Mouse (Mus musculus): ENCODE measurements around the gene Zgrf1. TPM values are rescaled to one million over a fixed set of nuclear protein-coding genes. Genes with fewer than 3 reads are reported as not detected.
A peak's percentile ranks its signal among the peaks of the same experiment; 100 is the strongest.

Zgrf1 gene
- polyA plus RNA-seq, 2 experiments from 2014 or later: 3.8 to 4.8 TPM

DNA sequence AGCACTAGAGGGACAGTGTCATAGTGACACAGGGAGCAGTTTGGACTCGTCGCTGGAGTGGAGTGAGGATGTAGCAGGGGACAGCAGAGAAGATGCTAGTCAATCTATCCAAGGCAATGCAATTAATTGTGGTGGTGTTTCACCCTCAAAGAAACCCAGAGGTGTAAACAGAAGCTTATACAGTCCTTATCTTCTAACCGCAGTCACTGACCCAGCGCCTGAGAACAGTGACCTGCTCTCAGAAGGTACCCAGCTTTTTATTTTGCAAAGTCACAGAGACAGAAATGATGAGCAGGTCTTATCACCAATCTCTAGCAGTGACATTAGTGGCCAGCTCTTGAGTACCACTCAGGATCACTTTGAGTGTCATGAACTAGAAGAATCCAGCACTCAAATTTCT, 9.7 kb downstream of the Zgrf1 start:
- no peak for ATAC-seq

DNA sequence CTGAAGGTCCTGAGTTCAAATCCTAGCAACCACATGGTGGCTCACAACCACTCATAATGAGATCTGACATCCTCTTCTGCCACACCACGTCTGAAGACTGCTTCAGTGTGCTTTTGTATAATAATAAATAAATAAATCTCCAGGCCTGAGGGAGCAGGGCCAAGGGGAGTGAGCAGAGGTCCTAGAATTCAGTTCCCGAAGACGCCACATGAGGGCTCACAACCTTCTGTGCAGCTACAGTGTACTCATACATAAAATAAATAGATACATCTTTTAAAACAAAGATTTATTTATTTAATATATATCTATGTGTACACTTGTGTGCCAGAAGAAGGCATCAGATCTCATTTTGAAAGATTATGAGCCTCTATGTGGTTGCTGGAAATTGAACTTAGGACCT, 11.8 kb downstream of the Zgrf1 start:
- ATAC-seq: no peak

DNA sequence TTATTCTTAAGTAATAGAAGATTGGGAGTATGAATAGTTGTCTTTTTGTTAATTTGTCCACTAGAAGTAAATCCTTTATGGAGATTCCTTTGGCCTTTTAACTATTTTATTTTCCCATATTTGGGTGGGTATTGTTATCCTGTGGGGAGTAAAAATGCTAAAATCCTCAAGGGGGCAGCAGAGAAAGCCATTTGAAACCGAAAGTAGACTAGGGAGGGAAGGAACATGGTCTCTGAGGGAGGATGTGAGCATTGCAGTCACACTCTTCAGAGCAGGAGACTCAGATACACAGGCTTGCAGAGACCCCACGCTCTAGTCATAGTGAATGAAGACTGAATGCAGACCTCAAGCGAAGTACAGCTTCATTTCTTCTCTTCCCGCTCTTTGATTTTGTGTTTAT, 19.3 kb downstream of the Zgrf1 start:
- peak; percentile 100 for ATAC-seq

DNA sequence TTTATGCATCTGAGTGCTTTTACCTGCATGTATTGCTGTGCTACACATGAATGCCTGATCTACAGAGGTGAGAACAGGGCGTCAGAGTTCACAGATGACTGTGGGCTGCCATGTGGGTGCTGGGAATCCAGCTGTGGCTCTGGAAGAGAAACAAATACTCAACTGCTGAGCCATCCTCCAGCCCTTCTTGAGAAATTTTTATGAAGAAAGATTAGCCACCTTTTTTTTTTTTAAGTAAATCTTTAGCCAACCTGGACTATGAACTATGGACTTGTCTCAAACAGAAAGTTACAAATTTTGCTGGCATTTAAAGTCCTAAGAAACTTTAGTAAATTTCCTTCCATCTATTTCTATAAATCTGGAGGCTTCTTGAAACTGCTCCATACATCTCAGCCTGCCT, 43.8 kb downstream of the Zgrf1 start:
- ATAC-seq: no peak

DNA sequence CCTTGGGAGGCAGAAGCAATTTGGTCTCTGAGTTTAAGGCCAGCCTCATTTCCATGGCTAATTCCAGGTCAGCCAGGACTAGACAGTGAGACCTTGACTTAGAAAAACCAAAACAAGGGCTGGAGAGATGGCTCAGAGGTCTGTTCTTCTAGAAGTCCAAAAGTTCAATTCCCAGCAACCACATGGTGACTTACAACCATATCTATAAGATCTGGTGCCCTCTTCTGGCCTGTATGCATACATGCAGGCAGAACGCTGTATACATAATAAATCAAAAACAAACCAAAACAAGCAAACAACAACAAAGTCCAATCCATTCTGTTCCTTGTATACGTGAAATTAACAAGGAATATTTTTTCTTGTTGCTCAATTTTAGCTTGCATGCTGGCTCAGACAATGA, 54.8 kb downstream of the Zgrf1 start:
- peak; percentile 79 for ATAC-seq

DNA sequence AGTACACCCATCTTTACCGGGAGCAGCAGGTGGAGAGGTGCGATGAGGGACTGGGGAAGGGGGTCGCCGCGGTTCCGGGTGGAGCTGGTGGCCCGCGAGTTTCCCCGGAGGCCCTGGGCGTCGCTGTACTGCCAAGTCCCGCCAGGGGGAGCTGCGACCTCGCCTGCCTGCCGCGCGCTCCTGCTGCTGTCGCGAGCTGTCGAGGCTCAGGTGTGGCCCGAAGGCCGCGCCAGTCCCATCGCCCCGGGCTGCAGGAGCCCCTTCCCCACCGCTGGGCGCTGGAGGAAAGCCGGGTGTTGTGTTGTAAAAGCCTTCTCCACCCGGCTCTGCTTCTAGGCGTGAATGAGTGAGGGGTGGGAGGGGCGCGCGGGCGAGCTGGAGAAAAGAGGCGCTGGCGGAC, 72.0 kb downstream of the Zgrf1 start:
- ATAC-seq: peak; percentile 94

DNA sequence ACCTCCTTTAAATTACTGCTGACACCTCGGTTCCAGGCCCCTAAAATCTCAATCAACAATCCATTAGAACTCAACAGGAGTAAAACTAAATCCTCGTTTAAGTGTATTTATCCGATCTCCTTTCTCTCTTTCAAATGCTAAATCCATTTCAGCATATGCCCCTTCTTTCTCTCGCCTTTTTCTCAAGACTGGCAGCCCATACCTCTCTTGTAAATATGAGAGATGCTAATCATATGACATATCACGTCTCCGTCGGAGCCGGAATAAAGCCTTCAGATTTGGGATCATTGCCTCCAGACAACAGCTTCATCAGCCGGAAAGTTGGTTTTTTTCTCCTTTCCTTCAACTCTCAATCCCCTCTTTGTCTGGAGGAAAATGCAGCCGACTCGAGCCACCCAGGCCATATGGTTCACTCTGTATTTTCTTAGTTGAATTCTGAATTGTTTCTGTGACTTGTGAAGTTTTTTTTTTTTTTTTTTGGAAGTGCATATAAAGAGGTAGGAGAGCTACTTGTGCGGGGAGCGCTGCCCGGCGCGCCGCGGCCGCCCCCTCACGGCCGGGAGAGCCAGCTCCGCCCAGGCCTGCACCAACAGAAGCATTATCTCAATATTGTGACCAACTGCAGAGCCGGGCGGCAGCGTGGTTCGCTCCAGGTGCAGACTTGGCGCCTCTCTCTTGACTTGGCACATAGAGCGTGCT, 72.6 kb downstream of the Zgrf1 start:
- ATAC-seq: no peak

DNA sequence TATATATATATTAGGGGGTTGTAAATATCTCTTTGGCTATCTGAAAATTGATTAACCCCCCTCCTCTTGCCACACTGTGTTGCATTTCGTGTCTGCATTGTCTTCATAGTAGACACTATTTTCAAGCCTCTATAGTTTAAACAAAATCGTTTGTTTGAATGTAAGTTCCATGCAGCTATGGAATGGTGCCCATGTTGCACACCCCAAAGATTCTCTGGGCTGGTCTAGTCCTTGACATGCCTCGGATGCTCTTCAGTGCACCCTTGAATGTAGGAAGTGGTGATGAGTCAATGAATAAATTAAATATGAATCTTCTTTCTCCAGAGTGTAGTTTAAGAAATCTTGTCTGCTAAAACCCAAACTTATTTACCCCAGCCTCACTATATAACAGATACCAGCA, 73.2 kb downstream of the Zgrf1 start:
- ATAC-seq: no peak

DNA sequence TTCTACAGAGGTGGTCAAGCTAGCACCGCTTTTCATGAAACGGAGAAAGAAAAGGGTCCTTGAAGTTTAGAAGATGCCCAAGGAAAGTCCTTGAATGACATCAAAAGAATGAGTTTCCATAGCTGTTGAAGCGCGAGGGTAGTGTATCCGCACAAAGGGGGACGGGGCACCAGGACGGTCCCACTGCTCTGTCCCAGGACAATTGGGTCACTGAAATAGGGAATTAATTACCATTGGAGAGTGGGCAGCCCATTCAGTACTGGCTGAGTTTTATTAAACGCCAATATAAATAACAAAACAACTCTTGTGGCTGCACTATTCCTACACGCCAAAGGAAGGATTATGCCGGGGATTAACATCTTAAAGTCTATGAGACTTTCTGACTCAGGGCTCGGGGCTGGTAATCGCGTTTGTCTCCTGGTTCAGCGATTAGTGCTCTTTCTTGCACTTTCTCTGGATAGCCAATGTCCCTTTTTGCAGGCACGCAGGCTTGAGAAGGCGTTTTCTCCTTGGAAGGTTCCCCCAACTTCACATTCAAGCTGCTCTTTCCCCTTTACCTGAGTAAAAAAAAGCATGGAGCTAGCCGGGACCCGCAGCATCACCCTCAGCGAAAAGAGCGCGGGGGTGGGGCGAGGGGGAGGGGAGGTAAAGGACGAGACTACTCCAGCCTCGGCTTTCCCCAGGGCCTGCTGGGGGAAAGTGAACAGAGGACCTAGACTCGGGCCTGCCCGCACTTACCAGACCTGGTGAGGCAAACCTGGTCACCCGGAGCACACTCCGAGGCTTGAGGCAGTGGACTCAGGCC, 74.1 kb downstream of the Zgrf1 start:
- ATAC-seq: no peak

DNA sequence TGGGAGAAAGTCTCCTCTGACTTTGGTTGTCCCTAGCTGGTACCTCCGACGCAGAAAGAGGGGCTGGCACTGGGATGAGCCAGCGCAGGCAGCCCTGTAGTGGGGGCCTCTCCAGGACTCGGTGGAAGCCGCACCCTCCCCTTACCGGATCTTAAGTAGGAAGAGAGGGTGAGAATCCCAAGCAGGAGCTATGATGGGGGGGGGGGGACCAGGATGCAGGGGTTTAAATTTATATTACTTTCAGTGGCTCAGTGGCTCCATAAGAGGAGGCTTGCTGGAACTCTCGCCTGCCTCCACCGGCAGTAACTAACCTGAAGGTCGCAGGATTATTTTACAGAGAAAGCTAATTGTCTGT, 74.6 kb downstream of the Zgrf1 start:
- no peak for ATAC-seq

DNA sequence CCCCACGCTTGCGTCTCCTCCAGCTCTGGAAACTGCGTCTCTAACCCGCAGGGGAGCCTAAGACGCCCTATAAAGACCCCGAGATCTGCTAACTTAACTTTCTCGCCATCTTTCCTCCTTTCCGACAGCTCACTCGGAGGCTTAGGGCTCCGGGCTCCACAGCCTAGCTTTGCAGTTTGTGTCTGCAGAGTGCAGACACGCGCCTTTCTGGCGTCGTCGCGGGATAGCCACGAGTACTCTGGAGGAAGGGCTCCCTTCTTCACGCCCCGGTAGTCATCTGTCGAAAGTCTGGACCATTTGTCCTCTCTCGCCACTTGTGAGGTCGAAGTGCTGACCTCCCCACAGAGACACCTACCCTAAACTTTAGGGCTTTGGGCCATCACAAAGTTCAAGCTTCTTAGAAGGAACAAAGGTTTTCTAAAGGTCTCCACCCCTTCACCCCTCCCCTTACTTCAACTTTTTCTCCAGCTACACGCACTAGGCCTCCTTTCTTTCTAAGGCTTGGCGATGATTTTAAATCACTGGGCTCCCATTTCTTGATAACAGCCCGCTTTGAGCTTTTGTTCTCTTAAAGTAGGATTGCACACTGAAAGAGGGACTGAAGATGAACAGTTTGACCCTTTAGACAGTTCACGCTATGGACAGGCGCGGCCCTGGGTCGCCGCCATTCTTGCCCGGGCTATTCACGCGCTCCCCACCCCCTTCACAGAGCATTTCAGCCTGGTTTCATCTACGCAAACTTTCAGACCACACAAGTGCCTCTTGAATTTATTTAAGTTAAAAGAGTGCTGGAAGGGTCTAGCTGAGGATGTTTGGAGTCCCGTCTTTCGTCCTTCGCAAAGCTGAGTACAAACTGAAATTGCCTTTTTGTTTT, 75.3 kb downstream of the Zgrf1 start:
- no peak for ATAC-seq

DNA sequence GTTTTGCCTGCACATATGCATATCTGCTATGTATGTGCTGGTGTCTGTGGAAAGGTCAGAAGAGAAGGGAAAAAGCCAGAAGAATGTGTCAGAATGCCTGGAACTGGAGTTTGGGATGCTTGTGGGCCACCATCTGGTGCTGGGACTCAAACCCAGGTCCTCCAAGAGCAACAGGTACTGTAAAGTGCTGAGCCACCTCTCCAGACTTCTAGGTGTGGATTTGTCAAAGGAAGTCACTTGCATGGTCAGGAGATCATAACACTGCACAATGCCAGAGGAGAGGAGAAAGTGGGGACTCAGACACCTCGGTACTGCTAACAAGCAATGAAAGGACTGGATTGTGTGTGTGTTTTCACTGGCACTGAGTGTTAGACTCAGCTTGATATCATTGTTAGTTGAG, 76.9 kb downstream of the Zgrf1 start:
- no peak for ATAC-seq

DNA sequence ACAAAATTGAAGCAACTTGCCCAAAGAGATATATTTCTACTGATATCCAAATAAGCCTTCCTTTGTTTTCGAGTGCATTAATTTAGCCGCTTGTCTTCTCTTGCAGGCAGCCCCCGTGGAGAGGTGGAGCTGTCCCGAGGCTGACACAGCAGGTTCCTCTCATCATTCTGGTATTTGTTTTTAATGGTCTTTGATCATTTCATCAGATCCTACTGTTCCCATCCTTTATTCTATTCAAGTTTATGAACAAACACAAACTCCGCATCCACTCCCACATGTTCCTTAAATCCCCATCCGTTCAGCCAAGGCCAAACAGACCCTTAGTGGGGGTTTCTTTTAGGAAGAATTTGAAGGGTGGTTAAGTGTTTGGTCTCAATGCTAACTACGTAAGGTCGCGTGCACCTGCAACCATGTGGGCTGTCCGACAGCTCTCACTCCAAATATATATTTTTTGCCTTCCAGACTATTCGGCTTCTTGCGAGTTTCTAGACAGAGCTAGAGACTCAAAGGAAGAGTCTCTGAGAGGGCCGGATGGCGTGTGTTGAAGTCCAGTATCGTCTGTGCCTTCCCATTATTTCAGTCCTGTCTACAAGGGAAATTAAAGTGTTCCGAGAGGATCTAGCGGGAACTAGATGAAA, 77.6 kb downstream of the Zgrf1 start:
- no peak for ATAC-seq

DNA sequence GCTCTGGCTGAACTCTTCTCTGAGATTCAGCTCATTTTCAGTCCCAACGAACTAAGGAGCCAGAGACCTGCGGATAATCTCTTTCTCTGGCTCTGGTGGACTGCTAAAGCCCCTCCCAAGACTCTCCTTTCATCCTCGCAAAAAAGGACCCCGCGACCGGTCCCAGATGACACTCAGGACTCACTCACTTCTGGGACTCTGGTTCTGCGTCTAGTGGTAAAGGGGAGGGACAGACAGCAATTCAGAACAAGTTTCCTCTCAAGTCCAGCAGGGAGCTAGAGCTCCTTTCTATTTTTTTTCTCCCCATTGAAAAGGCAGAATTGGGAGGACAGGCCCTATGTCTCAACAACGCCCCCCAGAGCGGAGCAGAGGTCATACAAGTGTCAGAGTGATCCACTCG, 78.3 kb downstream of the Zgrf1 start:
- no peak for ATAC-seq

DNA sequence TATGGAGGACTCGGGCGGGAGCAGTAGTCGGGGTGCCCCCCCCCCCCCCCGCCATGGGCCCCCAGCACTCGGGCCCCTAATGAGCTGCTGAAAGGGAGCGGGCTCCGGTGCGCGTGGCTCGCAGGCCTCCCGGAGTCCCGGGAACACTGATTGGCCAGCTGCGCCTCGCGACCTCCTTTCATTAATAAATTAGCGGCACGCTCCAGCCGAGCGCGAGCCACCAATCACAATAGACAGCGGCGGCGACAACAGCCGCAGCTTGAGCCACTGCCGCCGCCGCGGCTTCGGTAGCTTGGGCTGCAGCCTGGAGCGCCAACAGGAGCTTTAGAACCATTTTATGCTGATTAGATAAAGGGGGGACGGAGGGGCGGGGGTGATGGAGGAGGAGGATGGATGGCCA, 79.2 kb downstream of the Zgrf1 start:
- no peak for ATAC-seq

DNA sequence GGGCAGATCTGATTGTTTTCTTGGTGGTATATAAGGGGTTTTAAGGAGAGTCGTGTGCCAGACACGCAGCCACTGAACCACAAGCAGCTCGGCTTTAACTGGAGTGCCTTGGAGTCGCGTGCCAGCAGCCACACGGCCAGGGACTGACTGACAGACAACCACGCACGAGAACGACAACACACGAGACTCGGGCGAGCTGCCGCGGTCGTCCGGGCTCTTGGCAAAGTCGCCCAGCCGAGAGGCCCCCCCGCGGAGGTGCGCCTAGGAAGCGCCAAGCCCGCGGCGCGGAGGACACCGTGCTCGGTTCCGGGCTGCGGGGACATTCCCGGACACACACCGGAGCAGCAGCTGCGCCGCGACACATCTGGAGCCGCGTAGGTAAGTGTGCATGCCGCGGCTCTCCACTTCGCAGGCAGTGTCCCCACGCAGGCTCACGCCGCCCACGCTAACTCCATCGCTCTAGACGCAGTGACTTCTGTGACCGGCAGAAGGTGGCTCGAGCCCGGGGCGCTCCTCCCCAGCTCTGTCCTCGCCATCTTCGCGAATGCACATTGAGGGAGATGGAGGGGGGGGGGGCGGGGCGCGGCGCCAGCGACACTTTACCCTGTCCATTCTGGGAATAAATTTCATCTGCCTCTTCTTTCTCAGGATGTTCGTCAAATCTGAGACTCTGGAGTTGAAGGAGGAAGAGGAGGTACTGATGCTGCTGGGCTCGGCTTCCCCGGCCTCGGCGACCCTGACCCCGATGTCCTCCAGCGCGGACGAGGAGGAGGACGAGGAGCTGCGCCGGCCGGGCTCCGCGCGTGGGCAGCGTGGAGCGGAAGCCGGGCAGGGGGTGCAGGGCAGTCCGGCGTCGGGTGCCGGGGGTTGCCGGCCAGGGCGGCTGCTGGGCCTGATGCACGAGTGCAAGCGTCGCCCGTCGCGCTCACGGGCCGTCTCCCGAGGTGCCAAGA, 80.1 kb downstream of the Zgrf1 start, which contains the start of gene Neurog2:
TSS of gene Neurog2 (plus strand) at position 56 of the 953 bp plus-strand sequence.
- ATAC-seq: peak; percentile 26

DNA sequence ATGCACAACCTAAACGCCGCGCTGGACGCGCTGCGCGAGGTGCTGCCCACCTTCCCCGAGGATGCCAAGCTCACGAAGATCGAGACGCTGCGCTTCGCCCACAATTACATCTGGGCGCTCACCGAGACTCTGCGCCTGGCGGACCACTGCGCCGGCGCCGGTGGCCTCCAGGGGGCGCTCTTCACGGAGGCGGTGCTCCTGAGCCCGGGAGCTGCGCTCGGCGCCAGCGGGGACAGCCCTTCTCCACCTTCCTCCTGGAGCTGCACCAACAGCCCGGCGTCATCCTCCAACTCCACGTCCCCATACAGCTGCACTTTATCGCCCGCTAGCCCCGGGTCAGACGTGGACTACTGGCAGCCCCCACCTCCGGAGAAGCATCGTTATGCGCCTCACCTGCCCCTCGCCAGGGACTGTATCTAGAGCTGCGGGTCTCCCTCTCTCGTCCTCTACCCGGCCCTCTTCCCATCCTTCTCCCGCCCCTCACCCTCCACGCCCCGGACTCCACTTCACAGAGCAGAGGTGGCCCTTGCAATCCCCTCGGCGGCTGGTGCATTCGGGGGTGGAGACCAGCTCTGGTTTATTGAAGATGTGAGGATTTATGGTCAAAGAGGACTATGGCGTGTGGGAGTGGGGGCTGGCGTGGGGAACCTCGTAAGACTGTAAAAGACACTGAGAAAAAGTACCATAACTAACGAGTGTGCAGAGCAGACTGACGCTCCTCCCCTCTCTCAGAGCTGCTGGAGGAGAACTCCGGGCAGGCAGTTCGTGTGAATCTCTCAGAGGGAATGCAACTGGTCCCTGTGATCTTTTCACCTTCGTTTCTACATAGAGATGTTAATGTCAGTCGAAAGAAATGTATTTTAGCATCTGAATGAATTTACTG, 81.1 kb downstream of the Zgrf1 start:
- peak; percentile 78 for ATAC-seq

DNA sequence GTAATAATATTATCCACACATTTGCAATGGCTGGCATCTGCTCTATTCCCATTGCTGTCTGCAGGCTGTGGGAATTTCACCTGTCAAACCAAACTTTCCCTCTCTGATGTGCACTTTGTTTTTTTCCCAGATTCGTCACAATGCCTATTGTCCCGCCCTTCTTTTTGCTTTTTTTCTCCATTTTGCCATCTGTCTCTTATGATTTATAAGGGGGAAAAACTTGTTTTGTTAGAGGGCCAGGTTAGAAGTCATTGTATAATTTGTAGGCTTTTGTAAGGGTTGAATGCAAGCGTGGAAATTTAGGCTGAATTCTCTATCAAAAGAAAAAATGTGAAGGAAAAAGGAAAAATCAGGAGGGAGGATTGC, 81.7 kb downstream of the Zgrf1 start:
- ATAC-seq: no peak

DNA sequence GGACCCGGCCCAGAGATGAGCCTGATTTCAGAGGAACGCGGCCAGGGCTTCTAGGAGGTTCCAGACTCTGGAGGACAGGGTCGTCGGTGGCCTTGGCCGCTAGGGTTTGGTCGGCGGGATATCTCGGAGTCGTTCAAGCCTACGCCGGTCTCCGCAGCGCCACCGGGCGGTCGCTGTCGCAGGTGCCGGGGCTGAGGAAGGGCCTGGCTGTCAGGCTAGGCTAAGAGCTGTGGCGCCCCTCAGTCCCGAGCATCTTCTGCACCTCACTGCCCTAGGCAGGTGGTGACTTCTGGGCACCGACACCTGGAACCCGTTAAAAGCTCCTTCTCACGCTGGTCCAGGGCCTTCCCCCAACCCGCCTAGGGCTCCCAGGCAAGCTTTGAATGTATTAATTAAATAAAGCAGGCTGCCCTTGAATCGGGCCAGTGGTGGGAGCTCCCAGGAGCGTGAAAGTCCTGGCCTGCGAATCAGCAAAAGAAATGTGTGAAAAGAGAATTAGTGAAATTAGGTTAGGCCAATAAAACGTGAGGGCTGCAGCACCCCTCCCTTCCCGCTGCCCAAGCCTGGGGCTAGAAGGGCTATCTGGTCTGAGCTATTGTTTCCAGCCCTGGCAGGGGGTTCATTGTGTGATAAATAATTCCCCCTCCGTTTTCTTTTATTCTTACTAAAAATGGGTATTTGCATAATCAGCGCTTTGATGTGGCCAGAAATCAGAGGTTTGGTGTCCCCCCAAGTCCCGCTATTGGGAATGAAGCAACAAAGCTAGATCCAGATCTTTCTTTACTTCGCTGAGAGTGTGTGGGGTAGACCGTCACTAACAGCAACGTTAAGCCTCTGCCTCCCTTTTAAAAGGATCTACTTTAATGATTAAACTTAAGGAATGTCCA, 86.8 kb downstream of the Zgrf1 start:
- ATAC-seq: peak; percentile 56
